Comparison of ENCODE assay signal across 17 mouse cellular contexts in the genomic region with DNA sequence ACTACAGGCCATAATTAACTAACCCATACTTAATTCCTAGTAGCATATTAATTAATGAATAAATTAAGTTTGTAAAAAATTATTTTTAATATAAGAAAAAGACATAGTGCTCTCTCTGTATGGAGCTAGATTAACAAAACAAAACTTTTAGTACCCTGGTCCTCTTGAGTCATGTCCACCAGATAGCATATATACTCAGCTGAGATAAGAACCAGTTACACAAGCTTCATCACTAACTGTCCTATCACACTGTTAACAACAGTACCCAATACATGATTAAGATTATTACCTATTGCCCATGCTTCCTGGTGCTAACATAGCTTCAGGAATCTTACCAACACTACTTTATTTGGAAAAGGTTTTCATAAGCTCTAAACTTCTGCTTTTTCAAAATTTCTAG.
"Had no signal": no experiment of that assay in that cellular context is flagged by ENCODE, and none has a peak within 500 bp of the region (broad histone marks: within the 10 kb centered on the region; RNA-seq: fewer than 3 reads in every experiment).

No protein-coding gene starts in this region.

- H3K9ac ChIP-seq: liver, embryonic 15.5 days; lung, embryonic 14.5 days; midbrain, embryonic 13.5 days; midbrain, embryonic 15.5 days; neural tube, embryonic 12.5 days had no signal

- H3K9me3 ChIP-seq: liver, embryonic 15.5 days; midbrain, embryonic 13.5 days; midbrain, embryonic 15.5 days; neural tube, embryonic 12.5 days had no signal

- H3K4me2 ChIP-seq: liver, embryonic 15.5 days; lung, embryonic 14.5 days; midbrain, embryonic 11.5 days; midbrain, embryonic 13.5 days; midbrain, embryonic 15.5 days; neural tube, embryonic 12.5 days had no signal

- H3K4me1 ChIP-seq: midbrain, embryonic 13.5 days; midbrain, embryonic 15.5 days; neural tube, embryonic 12.5 days had no signal

- DNase-seq: lung, adult 18-20 months; lung, embryonic 14.5 days; lung, postnatal 10 days; lung, postnatal 4 days; retina, postnatal 1 day; right cerebral cortex, adult 18-20 months; right cerebral cortex, postnatal 25 days; right cerebral cortex, postnatal 4 days; spleen, adult 18-20 months; thymus, adult 18-20 months; thymus, postnatal 14 days; thymus, postnatal 36 days had no signal

- H3K36me3 ChIP-seq: midbrain, embryonic 13.5 days; midbrain, embryonic 15.5 days; neural tube, embryonic 12.5 days had no signal

- H3K4me3 ChIP-seq: liver, embryonic 15.5 days; midbrain, embryonic 13.5 days; midbrain, embryonic 15.5 days; neural tube, embryonic 12.5 days had no signal

- H3K27ac ChIP-seq: liver, embryonic 15.5 days; midbrain, embryonic 13.5 days; midbrain, embryonic 15.5 days; neural tube, embryonic 12.5 days had no signal

- H3K27me3 ChIP-seq: liver, embryonic 15.5 days; midbrain, embryonic 13.5 days; midbrain, embryonic 15.5 days; neural tube, embryonic 12.5 days had no signal

- ATAC-seq: midbrain, embryonic 13.5 days; midbrain, embryonic 15.5 days had no signal
